Mouse (Mus musculus) bone marrow, adult 2 months (tissue): ENCODE measurements around the gene Gpatch3. TPM values are rescaled to one million over a fixed set of nuclear protein-coding genes. Genes with fewer than 3 reads are reported as not detected.

Source experiments
- H3K27ac ChIP-seq: fragments of 200-500 bp; 2 replicates; pipeline ENCODE4 v1.5.1; 2012; ENCODE audit warnings: low read depth, mild to moderate bottlenecking, control low read depth, inconsistent platforms, low read length; ENCODE audit not compliant: control insufficient read depth, poor library complexity, insufficient read depth
- H3K4me1 ChIP-seq: fragments of 200-500 bp; 2 replicates; pipeline ENCODE4 v1.6.1; 2011; ENCODE audit warnings: low read length; ENCODE audit not compliant: control insufficient read depth, insufficient read depth
- H3K4me3 ChIP-seq: fragments of 200-500 bp; replicated peaks from 2 replicates; pipeline ENCODE3; 2011; ENCODE audit warnings: mild to moderate bottlenecking, low read depth, low read length, control low read depth; ENCODE audit not compliant: control insufficient read depth
- CTCF ChIP-seq: fragments of 200-500 bp; IDR thresholded peaks from 2 replicates; pipeline ENCODE4 v1.5.1; 2011; ENCODE audit warnings: low read length, control low read depth; ENCODE audit not compliant: control insufficient read depth, insufficient read depth
- POLR2A ChIP-seq: fragments of 200-500 bp; IDR thresholded peaks from 2 replicates; pipeline ENCODE4 v1.6.1; 2011; ENCODE audit warnings: low read depth, mild to moderate bottlenecking, control low read depth, low read length, borderline replicate concordance; ENCODE audit not compliant: control insufficient read depth
- WGBS: fragments of 180-500 bp; shearing (Covaris S2); methylation state at CpG from one replicate; pipeline ENCODE4 v1.1.7; 2018; 5-methylcytosine and 5-hydroxymethylcytosine counted together
- polyA plus RNA-seq: library from polyadenylated mRNA; stranded (reverse); fragments of >200 nt; gene quantifications from 2 replicates; pipeline ENCODE4 v1.2.4, GENCODE M21; 2011; ENCODE audit warnings: low replicate concordance; ENCODE audit not compliant: missing spikeins, insufficient read depth, insufficient read length

The Gpatch3 gene
- polyA plus RNA-seq, 1 experiment, result 12.2 TPM

DNA sequence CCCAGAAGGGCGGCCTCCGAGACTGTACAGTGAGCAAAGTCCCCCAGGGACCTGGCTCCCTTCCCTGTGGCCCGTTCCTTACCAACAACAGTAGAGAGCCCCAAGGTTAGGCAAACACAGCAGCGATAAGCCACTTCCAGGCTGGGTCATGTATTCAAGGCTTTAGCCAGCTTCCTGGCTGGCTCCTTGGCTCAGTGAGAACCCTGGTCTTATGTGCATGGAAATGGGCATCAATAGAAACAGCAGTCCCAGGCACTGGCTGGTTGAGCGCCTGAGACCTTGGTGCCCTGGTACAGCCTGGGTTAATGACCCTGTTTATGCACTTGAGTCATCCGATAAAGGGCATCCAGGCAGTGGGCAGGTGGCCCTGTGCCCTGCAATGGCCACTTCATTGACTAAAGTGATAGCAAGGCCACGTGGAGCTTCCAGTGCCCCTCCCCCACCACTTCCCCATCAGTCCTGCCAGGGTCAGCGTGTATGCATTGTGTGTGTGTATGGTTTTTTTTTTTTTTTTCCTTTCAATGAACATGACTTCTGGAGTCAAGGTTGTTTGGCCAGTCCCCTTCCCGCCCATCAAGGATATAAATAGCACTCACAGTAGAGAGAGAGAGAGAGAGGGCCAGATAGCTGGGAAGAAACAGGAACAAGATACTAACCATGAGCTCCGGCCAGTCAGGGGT is 21.6 kb upstream of the Gpatch3 start, which contains the start of gene Nr0b2:
Nr0b2 (plus strand) TSS at position 609 of the 680 bp plus-strand sequence.
- 47% methylated on average over 10 of the region's 10 CpGs for WGBS
- Histone ChIP-seq H3K4me1 (no peaks in the 10 kb centered on the region), H3K4me3 (no peak within 1 kb of the TSS), H3K27ac (no peak within 1 kb of the TSS)
- TF ChIP-seq POLR2A (no peak), CTCF (no peak)

DNA sequence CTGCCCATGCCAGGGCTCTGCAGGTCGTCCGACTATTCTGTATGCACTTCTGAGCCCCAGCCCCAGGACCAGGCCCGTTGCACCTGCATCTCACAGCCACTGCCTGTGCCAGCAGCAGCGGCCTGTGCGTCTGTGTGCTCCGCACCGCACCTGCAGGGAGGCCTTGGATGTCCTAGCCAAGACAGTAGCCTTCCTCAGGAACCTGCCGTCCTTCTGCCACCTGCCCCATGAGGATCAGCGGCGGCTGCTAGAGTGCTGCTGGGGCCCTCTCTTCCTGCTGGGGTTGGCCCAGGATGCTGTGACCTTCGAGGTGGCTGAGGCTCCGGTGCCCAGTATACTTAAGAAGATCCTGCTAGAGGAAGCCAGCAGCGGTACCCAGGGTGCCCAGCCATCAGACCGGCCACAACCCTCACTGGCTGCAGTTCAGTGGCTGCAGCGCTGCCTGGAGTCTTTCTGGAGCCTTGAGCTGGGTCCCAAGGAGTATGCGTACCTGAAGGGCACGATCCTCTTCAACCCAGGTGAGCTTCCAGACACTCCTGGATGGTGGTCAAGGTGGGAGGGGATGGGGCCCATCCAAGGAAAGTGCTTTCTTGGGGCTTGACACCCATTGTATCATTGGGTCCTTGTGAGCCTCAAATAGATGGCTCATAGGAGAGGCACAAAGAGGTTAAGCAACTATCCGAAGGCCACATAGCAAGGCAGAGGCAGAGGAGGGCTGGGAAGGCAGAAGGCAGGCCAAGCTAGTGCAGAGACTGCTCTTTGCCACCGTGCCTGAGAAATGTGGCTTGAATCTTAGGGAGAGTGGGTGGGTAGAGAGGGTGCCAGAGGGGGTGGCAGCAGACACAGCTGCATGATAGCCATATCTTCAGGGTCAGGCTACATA is 20.9 kb upstream of the Gpatch3 start:
- H3K27ac ChIP-seq, result no peak overlapping the region
- 32% methylated on average over 19 of the region's 19 CpGs for WGBS
- TF ChIP-seq CTCF (no peak), POLR2A (no peak)
- H3K4me3 ChIP-seq, result no peak overlapping the region
- H3K4me1 ChIP-seq, result no peaks in the 10 kb centered on the region

DNA sequence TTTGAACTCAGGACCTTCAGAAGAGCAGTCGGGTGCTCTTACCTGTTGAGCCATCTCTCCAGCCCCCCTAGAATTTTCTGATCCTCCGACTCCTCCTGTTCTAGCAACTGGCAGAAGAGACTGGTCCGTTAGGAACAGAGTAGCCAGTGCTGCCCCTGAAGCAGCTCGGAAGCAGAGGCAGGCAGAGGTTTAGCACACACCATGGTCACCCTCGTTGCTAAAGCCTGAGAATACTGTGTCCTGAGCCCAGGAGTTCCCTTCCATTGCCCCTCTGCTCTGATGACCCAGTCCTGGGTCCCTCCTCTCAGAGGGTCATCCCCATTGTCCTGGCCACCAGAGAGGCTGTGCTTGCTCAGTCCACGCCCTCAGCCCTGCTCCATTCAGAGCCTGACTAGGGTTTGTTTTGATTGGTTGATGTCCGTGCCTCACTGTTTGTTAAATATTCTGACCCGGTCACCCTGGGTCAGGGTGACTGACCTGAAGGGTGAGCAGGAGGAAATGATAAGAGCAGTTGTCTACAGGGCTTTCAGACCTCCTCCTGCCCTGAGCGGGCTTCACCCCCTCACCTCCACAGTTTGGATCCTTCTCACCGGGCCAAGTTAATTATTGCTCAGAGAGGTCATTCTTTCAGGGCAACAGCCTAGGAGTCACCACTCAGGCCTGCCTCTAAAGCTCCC is 17.4 kb upstream of the Gpatch3 start:
- 78% methylated on average over 10 of the region's 10 CpGs for WGBS
- no peak for TF ChIP-seq POLR2A
- TF ChIP-seq CTCF, result no peak
- Histone ChIP-seq H3K4me3 (no peak overlapping the region), H3K4me1 (no peaks in the 10 kb centered on the region; the same call in 1 of the 2 replicates), H3K27ac (no peak overlapping the region)

DNA sequence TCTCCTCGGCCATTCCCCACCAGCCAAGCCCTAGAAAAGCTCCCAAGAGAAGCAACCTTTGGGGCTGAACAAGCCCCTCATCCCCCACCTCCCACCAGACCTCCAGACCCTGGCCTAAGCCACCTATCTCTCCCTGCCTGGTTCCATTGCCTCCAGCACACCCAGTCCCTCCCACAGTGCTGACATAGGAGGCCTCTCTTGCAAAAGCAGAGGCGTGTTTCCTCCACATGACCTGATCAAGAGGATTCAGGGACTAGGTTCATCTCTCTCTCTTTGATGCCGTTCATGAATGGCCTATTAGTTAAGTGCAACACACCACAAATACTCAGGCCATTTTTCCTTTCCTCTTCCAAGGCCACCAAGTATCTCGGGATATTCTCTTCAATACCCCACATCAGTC is 14.7 kb upstream of the Gpatch3 start:
- TF ChIP-seq POLR2A, result no peak
- no peak for TF ChIP-seq CTCF
- no peak overlapping the region for H3K4me3 ChIP-seq
- H3K4me1 ChIP-seq, result no peaks in the 10 kb centered on the region; the same call in 1 of the 2 replicates
- no peak overlapping the region for H3K27ac ChIP-seq
- WGBS, result 65% methylated on average over 4 of the region's 4 CpGs

DNA sequence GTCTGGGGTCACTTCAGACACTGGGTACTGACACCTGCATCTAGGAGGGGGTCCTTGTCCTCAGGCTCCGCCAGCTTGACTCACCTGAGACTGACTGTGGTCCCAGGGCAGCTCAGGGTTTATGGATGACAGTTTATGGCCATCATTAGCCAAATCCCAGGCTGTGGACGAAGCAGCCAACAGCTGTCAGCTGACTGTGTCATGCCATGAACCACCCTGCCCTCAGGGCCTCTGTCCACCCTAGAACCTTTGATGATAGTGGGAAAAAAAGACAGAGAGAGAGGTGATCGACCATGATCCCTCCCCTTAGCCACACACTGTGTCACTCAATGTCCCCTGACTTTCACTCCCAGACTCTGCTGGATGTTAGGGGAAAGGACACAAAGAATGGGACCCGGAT is 12.9 kb upstream of the Gpatch3 start:
- Histone ChIP-seq H3K27ac (no peak overlapping the region), H3K4me1 (no peaks in the 10 kb centered on the region; the same call in 1 of the 2 replicates), H3K4me3 (no peak overlapping the region)
- 80% methylated on average over 4 of the region's 4 CpGs for WGBS
- no peak for TF ChIP-seq CTCF
- TF ChIP-seq POLR2A, result no peak

DNA sequence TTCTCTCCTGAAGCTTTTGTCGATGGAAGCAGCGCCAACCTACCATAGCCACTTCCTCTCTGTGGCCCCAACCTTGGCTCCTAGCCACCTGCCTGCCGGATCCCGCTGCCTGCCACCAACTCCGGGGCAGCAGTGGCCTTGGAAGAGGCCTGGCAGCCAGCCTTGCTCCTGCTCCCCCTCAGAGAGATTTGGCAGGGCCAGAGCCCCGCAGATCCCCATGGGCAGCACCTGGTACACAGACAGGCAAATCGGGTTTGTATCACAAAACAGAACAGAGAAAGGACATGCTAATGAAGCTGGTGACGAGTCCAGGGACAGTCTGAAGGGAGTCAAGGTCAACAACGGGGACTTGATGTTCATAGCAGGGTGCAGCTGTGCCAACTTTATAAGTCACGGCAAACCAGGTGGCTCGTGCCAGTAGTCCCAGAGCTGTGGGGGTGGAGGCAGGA is 11.4 kb upstream of the Gpatch3 start:
- WGBS, result 14% methylated on average over 11 of the region's 11 CpGs
- no peak for TF ChIP-seq POLR2A
- no peak overlapping the region for H3K4me3 ChIP-seq

DNA sequence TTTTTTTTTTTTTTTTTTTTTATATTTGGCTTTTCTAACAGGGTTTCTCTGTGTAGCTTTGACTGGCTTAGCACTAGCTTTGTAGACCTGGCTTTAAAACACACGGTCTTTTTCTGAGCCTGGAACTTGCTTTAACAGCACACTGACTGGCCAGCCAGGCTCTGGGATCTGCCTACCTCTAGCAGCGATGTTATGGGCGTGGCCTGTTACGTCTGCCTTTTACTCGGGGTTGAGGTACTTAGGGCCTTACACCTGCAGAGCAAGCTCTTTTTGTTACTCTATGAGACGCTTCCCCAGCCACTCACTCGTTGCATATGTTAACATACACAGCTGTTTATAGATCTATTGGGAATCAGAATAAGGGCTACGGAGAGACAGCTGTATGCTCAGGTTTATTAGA is 7.3 kb upstream of the Gpatch3 start:
- TF ChIP-seq POLR2A (no peak), CTCF (no peak)
- WGBS, result 45% methylated on average over 8 of the region's 8 CpGs
- no peaks in the 10 kb centered on the region for H3K4me1 ChIP-seq
- H3K27ac ChIP-seq, result no peak overlapping the region
- H3K4me3 ChIP-seq, result no peak overlapping the region

More for the DNA sequence above, 11.4 kb upstream of the Gpatch3 start:
- H3K27ac ChIP-seq, result no peak overlapping the region
- H3K4me1 ChIP-seq, result no peaks in the 10 kb centered on the region; the same call in 1 of the 2 replicates

DNA sequence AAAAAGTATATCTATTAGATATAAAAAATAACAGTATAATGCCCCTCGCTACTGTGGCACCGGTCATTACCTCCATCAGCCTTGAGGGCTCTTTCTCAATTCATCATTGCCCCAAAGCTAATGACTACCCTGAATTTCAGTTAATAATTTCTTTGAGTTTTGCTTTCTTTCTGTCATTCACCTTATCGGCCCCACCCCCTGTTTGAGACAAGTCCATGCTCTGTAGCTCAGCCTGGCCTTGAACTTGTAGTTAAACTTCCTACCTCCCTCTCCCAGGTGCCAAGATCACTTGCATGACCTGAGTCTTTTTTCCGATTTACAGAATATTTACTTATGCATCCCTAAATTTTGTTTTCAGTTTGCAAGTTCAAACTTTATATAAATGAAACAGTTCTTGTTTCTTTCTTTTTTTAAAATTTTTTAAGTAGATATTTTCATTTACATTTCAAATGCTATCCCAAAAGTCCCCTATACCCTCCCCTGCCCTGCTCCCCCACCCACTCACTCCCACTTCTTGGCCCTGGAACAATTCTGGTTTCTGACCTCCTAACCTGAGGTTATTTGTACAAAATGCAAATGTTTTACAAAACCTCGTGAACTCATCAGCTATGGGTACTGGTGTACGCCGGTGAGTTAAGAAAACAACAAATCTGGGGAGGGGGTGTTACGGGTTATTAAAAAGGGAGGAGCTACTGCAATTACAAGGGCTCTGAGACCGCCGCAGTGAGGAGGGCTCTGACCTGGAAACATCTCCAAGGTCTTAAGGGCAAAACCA is 5.1 kb upstream of the Gpatch3 start:
- Histone ChIP-seq H3K4me1 (peaks cover 1% of the 10 kb centered on the region; the same call in 1 of the 2 replicates), H3K27ac (no peak overlapping the region), H3K4me3 (no peak overlapping the region)
- 80% methylated on average over 10 of the region's 10 CpGs for WGBS
- TF ChIP-seq POLR2A (no peak), CTCF (no peak)
